Mouse (Mus musculus): ENCODE measurements around the gene Ext2.

The Ext2 gene

GRCm38 (mm10) chr2:93774946-93775345 lies 47.4 kb downstream of the Ext2 start:
- no peak for DNase-seq

- DNase-seq: no peak
Measured at GRCm38 (mm10) chr2:93772765-93773085, 49.6 kb downstream of the Ext2 start.

GRCm38 (mm10) chr2:93772054-93772764 lies 50.2 kb downstream of the Ext2 start:
- DNase-seq: no peak

GRCm38 (mm10) chr2:93770895-93771294 lies 51.5 kb downstream of the Ext2 start:
- DNase-seq: no peak

- DNase-seq: no peak
Measured at GRCm38 (mm10) chr2:93769875-93770274, 52.5 kb downstream of the Ext2 start.

- no peak for DNase-seq
Measured at GRCm38 (mm10) chr2:93765721-93766120, 56.6 kb downstream of the Ext2 start.

- DNase-seq: no peak
Measured at GRCm38 (mm10) chr2:93764211-93764610, 58.2 kb downstream of the Ext2 start.

- DNase-seq: no peak
Measured at GRCm38 (mm10) chr2:93760389-93760788, 62.0 kb downstream of the Ext2 start.

GRCm38 (mm10) chr2:93759173-93759572 lies 63.2 kb downstream of the Ext2 start:
- no peak for DNase-seq

- DNase-seq: no peak
Measured at GRCm38 (mm10) chr2:93758298-93758697, 64.1 kb downstream of the Ext2 start.

- no peak for DNase-seq
Measured at GRCm38 (mm10) chr2:93754366-93754765, 68.0 kb downstream of the Ext2 start.

- no peak for DNase-seq
Measured at GRCm38 (mm10) chr2:93753147-93753758, 69.1 kb downstream of the Ext2 start.

- DNase-seq: no peak
Measured at GRCm38 (mm10) chr2:93749709-93750108, 72.7 kb downstream of the Ext2 start.

- no peak for DNase-seq
Measured at GRCm38 (mm10) chr2:93747538-93748126, 74.7 kb downstream of the Ext2 start.

- no peak for DNase-seq
Measured at GRCm38 (mm10) chr2:93746620-93747019, 75.7 kb downstream of the Ext2 start.

- no peak for DNase-seq
Measured at GRCm38 (mm10) chr2:93746162-93746561, 76.2 kb downstream of the Ext2 start.

GRCm38 (mm10) chr2:93745741-93746140 lies 76.6 kb downstream of the Ext2 start:
- no peak for DNase-seq

- no peak for DNase-seq
Measured at GRCm38 (mm10) chr2:93744346-93745229, 77.8 kb downstream of the Ext2 start.

GRCm38 (mm10) chr2:93741700-93742099 lies 80.7 kb downstream of the Ext2 start:
- DNase-seq: no peak

GRCm38 (mm10) chr2:93739044-93739569 lies 83.3 kb downstream of the Ext2 start:
- no peak for DNase-seq

- DNase-seq: no peak
Measured at GRCm38 (mm10) chr2:93737146-93737545, 85.2 kb downstream of the Ext2 start.

- DNase-seq: no peak
Measured at GRCm38 (mm10) chr2:93732658-93733057, 89.7 kb downstream of the Ext2 start.

GRCm38 (mm10) chr2:93729585-93729984 lies 92.8 kb downstream of the Ext2 start:
- no peak for DNase-seq

All from thymus, adult 18-20 months (tissue).